Mouse (Mus musculus) CD4-positive helper T cell, adult 2 months (primary cell): Measurements from ENCODE around the gene Pnmal1.
"Not testable (repeated sequence)": the region's sequence is repeated elsewhere in the genome, so short reads cannot be mapped to it uniquely, and the experiment has no call there.

Source experiments
- DNase-seq: peaks from one replicate; pipeline ENCODE4 v3.0.0-alpha.2; 2012; ENCODE audit warnings: low read depth, missing footprints, low spot score

Pnmal1 gene

DNA sequence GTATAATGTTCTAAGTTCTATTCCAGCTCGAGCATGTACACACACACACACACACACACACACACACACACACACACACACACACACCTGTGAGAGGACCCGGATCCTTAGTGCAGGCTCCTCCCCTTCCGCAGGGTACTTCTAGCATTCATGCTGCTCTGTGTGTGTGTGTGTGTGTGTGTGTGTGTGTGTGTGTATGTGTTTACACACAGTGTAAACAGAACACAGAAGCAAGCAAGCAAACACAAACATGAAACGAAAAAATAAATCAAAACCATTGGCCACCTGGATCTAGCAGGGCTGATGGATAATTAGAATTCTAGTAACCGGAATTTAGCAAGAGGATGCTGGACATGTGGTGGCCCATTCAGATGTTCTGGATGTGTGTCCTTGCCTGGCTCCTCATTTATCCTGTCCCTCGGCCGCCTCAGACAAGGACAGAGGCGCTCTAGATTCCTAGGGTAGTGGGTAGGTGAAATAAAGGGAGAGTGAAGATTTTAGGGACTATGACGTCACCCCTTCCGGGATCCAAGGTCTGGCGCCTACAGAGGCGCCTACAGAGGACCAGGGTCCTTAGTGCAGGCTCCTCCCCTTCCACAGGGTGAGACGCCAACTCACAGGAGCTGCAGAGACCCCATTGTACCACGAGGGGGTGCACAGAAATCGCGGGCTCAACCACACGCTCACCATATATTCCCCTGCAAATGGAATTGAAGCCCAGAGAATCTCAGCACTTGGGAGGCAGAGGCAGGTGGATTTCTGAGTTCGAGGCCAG lies 8.4 kb upstream of the Pnmal1 start:
- peak; percentile 84 for DNase-seq

DNA sequence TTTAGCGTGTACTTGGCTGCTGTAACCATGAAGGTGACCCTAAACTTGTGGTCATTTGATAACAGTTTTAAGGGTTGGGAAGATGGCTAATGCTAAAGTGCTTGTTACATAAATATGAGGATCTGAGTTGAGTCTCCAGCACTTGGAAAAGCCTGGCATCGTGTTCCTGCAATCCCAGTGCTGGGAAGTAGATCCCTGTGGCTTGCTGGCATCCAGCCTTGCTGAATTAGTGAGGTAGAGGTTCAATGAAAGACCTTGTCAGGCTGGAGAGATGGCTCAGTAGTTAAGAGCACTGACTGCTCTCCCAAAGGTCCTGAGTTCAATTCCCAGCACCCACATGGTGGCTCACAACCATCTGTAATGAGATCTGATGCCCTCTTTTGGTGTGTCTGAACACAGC lies 5.7 kb upstream of the Pnmal1 start:
- DNase-seq, result not testable (repeated sequence)

DNA sequence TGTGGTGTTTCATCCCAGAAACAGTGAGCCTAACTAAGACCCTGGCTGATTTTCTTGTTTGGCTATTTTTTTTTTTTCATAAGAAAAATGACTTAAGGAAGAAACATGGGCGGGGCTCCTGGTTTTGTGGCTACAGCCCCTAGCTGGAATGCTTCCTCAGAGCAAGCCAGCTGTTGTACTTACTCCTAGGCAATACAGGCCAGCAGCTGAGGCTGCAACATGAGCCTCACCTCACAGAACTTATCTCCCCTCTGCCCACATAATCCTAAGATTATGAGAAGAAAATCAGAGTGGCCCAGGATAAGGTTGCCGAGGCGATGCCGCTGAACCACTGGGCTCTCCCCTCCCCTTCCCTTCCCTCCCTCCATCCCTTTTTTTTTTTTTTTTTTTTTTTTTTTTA lies 3.8 kb upstream of the Pnmal1 start:
- DNase-seq, result no peak

DNA sequence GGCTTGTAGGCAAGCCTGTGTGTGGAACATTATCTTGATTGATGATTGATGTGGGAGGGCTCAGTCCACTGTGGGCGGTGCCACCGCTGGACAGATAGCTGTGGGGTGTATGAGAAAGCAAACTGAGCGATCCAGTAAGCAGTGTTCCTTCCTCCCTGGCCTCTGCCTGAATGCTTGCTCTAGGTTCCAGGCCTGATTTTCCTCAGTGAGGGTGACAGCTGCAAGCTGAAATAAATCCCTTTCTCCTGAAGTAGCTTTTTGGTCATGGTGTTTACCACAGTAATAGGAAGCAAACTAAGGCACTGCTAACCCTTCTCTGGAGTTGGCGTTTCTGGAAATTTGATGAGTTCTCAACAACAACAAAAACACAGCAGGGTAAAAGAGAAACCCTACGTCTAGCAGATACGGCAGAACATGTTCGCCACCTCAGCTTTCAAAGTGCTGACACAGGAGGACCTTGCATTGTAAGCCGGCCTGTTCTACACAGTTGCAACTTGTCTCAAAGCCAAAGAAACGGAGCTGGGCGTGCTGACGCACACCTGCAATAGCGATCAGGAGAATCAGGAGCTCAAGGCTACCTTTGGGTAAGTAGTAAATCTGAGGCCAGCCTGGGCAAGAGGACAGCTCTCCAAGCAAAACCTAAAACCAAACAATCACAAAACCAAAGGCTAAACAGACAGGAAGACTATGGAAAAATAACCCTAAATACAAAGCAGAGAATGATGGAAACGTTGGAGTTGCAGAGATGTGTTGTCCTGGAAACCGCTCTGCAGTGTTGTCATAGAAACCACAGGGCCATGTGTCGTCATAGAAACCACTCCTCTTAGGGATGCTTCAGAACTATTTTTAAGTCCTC lies 2.8 kb upstream of the Pnmal1 start:
- DNase-seq, result no peak

DNA sequence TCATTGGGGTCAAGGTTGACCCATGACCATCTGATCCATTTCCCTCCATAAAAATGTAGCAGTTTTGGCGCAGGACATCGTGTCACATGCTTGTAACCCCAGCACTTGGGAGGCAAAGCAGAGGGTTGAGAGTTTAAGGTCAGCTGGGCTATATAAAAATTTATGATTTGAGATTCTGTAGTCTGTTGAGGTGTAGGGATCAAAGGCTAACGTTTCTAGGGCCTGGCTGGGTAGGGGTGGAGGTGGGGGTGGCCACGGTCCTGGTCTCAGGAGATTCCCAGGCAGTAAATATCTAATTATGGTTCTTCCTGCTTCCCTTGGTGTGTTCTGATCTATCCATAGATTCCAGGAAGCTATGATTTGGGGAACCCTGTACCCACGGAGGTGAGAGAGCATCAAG lies 2.2 kb downstream of the Pnmal1 start:
- no peak for DNase-seq

DNA sequence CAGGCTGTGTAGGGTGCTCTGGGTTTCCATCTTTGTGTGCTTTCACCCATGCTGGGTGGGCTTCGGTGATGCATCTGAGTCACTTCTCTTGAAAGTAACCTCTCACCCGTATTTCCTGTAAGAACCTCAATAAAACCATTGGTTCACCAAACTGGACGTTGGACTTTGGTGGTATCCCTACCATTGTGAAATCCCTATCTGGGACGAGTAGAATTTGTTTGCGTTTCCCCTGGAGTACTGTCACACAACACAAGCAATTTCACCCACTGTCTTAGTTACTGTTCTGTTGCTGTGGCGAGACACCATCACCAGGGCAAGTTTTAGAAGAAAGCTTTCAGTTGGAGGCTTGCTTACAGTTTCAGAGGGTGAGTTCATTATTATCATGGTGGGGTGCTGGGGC lies 8.9 kb downstream of the Pnmal1 start:
- DNase-seq, result no peak

DNA sequence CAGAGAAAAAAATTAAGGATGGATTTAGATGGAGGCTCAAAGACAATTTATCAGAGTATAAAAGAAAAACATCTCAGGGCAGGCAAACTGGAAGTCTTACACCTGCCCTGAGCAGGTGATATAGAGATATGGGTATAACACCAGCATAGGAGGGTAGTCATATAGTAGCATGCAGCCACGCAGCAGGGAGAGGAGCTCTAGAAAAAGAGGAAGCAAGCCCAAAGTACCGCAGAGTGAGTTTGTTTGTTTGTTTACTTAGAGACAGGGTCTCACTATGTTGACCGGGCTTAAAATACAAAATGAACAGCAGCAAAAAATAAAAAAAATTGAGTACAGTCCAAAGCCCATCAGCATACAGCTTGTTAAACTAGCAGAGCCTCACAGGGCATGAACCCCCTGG lies 11.7 kb downstream of the Pnmal1 start:
- no peak for DNase-seq

DNA sequence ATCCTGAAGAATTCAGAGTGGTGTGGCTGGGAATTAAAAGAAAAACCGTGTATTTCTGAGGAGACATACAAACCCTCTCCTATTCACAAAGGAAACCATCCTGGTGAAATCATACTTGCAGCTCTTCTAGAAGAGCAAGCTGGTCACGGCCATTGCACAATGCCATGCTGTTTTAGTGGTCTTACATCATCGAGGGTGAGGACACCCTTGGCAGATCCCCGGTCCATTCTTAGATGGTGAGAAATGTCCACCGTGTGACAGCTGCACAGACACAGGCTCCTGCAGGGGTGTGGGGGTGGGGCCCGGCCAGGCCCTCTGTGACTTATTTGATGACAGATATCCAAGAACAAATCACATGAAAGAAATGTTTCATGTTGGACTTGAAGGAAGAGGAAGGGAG lies 14.5 kb downstream of the Pnmal1 start:
- DNase-seq, result no peak

DNA sequence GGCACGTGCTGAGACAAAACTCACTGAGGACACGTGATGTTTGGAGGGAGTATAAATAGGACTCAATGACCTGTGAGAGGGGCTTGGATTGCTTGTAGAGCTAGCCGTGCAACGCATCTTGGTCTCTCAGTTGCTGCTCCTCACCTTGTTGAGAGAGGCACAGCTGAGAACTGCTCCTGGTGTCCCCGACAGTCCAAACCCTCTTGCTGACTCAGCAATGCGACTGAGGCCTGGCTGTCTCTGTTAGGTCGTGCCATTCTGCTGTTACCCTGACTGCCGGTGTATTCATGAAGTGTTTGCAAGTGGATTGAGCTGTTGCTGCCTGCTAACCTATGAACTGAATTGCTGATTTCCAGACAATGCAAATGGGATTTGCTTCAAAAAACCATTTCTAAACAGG lies 16.8 kb downstream of the Pnmal1 start:
- DNase-seq, result no peak

DNA sequence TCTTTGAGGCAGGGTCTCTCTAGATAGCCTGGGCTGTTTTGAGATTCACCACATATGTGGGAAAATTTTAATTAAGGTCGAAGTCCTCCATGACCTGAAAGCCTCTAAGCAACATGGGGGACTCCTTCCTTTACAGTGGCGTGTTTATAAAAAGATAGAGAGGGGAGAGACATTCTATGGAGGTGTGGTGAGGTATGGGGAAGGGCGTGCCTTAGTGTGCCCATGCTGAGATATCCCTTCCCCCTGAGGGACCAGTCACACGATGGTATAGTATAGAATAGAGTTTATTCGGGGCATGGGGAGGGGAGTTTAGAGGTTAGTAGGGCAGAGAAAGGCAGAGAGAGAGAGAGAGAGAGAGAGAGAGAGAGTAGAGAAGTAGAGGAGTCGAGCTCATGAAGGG lies 18.7 kb downstream of the Pnmal1 start:
- no peak for DNase-seq

DNA sequence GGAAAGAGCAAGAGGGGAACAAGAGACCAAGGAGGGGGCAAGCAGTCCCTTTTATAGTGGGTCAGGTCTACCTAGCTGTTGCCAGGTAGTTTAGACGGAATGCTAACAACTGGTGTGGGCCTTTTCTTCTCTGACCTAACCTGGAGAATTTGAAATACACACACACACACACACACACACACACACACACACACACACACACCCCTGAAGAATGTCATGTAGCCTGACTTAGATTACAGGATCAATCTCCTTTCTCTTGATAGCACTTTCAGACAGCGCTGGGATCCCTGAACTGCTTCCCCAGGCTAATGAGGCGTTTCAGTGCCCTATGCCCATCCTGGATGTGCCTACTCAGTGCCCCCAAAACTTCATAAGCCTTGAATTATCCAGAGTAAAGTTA lies 19.1 kb downstream of the Pnmal1 start:
- no peak for DNase-seq

DNA sequence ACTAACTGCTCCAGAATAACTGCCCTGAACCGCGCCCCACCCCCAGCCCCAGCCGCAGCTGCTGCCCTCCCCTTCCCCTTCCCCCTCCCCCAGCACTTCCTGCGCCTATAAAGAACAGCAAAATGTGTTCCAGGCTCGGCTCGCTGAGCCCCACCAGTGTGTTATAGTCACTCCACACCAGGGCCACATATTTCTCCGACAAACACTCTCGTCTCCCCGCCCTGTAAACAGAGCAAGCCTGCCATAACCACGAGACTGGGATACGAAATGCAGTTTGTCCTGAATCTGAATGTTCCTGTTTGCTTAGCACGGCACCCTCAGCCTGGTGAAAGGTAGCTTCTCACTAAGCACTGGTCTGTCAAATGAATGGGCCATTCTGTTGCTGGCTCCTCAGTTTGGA lies 20.9 kb downstream of the Pnmal1 start:
- DNase-seq, result peak; percentile 56

DNA sequence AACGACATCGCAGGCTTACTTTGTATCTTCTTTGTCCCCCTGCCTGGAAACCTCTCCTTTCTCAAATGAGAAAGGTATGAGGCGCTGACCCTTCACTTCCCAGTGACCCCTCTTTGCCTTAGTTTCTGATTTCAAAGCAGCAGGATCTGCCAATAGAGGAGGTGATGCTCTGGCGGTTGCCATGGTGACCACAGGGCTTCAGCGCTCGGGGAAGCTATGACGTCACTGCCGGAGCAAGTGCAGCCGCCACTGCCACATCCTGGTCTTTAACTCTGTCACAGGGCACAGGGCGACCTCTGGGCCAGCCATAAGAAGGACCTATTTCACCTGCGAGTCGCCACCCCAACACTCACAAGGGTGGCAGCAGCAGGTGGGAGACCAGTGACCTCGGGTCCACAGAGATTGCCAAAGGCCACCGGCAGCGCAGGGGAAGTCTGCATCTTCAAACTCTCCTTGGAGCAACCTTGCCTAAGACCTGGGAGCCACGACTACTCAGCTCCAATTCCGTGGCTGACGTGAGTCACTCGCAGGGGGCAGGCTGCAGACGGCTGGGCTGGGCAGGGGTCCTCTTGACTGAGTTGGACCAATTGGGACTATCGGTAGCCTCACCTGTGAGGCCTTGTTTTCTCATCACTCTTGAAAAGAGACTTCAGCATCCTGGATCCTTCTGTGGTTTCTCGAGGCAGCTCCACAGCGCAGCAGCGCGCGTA lies 23.5 kb downstream of the Pnmal1 start, which contains the start of gene Gm42372:
Gm42372 (plus strand) TSS at position 228 of the 710 bp plus-strand sequence.
- DNase-seq, result peak; percentile 91

DNA sequence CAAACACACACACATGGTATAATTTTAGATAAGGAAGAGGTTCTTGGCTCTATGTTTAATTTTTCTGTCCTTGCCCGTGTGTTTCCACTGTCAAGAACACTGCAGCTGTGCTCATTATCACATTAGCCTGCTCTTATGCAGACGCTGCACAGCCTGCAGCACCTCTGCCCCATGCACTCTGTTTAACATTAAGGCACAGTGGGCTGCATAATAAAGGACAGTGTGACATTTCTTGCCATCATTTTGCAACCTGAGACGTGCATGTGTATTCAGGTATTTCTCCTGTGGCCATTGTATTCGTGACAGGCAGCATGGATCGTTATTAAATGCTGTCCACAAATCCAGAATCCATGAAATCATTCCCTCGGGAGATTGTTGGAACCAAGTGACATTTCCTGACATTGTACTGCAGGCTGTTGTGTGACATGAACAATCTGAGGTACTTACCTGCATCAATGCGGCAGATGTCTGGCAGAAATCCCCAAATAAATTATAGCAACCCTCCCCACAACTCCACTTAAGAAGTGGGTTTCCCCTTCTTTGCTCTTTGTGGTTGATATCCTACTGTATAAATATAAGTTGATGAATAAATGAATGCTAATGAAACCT lies 28.2 kb downstream of the Pnmal1 start:
- DNase-seq, result no peak

DNA sequence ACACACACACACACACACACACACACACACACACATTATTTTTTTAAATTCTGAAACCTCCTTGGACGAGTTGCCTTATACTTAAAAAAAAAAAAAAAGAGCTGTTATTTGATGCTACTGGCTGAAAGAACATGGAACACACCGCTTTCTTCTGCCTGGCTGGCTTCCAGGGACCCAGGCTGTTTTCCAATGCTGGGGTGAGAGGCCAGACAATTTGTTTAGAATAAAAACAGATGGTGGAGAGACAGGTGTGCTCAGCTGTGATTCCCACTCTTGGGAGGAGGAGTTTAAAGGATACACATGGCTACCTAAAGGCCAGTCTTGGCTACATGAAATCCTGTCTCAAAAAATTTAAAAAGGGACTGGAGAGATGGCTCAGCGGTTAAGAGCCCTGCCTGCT lies 28.9 kb downstream of the Pnmal1 start:
- no peak for DNase-seq

DNA sequence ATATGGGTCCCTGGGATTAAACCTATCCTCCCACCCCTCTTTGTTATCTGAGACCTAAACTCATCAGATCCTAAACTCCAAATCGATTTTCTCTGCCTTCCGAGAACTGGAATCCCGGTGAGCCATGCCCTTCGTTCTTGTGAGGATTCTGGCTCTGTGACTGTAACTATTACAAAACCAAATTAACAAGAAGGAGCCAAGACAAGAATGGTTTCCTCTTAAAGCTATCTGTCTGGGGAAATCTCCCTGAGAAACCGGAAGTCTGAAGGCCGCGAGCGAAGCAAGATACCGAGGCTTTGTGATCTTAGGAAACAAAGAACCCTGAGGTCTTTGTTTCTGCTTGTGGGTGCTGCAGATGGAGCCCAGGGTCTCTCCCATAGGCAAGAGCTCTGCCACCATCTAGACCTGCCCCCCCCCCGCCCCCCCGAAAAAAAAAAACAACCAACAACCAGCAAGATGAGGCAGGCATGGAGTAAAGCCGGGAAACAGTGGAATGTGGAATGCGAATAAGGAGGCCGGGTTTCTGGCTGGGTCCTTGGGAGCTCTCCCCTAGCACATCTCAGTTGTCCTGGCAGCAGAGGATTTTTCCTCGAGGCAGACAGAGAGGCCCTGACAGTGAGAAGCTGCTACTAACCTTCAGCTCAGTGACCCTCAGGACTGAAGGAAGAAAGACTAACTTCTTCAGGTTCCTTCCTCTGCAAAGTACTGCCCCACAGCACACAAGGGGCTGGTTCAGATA lies 30.7 kb downstream of the Pnmal1 start:
- peak; percentile 72 for DNase-seq

DNA sequence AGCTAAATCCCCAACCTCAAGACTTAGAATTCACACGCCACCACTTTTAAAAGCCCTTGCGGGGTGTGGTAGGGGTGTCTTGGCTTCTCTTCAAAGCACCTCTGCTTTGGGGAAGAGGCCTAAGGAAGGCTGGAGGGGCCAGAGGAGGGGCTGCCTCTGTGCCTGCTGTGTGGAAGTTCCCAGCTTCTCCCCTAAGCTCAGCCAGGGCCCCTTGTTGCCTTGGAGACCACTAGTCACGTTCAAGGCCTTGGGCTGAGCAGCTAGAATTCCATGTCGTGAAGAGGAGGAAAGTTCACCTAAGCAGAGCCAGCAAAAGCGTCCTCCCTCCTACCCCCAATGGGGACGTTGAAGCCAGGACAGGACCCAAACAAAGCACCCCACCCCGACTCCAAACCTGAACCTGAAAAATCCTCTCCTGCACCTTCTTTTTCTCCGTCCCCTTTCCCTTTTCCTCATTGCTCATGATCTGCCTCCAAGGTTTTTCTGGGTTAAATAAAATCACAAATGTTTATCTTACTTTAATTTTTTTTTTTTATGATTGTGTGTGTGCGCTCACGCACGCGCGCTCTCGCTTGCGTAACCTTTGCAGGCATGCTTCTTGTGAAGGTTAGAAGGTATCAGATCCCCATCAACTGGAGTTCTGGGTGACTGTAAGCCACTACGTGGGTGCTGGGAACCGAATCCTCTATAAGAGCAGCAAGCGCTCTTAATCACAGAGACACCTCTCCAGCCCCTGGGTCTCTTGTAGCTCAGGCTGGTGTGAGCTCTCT lies 32.4 kb downstream of the Pnmal1 start:
- no peak for DNase-seq

DNA sequence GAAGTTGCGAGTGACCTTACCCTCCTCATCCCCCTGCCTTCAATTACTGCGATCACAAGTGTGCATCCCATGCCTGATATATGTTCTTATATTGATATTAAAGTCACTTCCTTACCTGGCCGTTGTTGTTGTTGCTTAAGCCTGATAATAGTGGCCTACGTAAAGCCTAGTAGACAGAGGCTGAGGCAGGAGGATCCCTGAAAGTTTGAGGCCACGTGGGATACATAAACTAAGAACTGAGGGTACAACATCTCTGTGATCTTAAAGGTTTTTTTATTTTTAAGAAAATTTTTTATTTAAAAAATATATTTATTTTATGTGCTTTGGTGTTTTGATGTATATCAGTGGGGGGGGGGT lies 33.0 kb downstream of the Pnmal1 start, which contains the start of gene Ccdc8:
Ccdc8 (plus strand) TSS at position 258 of the 357 bp plus-strand sequence.
- DNase-seq, result no peak

DNA sequence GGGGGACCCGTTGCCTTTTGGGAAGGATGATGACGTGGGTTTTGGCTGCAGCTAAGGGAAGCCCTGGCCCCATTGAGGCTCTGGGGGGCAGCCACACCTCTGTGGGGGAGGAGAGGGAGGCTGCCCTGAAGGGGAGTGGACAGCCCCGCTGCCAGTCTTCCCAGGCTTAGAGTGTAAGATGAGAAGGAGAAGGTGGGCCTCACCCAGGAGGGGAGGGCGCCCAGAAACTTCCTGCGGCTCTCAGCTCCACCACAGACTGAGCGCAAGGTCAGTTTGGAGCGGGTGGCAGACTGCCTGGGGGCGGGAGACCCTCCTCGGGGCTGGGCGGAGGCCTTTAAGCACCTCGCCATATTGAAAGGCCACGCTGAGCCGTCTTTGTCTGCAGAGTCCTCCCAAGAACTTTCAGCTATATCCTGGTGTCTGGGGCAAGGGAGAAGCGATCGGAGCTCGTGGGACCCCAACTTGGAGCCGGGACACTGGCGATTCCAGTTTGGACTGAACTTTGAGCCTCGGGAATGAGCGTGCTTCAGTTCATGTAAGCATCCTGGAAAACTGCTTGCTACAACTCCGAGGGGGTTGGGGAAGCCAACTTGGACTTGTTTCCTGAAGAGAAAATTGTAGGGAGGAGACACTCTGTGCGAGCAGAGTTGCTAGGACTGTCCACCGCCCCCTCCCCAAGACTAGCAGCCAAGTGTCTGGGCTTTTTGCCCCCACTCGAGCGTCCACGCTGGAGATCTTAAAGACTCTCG lies 34.3 kb downstream of the Pnmal1 start:
- DNase-seq, result no peak

DNA sequence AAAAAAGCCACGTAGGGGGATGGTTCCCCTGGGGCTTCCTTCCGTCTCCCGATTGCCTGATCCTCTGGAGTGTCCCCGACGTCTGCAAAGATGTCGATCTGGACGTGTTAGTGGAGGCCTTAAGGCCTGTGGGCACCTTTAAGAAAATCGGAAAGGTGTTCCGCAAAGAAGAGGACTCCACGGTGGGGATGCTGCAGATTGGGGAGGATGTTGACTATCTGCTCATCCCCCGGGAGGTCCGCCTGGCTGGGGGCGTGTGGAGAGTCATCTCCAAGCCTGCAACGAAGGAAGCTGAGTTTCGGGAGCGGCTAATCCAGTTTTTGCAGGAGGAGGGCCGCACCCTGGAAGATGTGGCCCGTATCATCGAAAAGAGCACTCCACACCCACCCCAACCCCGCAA lies 34.9 kb downstream of the Pnmal1 start:
- no peak for DNase-seq
